Mouse (Mus musculus): ENCODE data around the gene Fads1.

DNA sequence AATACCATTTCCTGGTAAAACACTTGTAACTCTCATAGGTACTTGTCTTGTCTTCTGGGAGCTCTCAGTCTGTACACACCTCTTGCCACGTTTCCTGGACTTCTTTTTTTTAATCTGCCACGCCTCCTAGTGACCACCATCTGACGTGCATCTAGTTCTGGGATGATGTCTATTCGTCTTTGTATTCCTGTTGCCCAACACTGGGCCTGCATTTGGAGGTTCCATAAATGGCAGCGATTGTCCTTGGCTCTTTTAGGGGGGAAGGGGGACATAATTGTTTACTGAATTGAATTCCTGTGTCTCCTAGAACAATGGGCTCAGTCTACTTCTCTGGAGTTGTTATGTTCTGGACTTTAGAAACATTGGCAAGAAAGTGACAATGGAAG, 21.9 kb downstream of the Fads1 start:
- TF ChIP-seq CTCF (IDR thresholded peaks at IDR 0.05; ENCODE audit: low read depth, low read length) (no peak), GATA1 (IDR thresholded peaks at IDR 0.05; ENCODE audit: borderline replicate concordance, low read length) (no peak), POLR2AphosphoS5 (IDR thresholded peaks at IDR 0.05; ENCODE audit: insufficient replicate concordance, low read depth, low read length) (no peak)
